In genomic region chr9:95801610-95802451, GRCm38 (mm10) we compare ENCODE assay signal across 18 mouse cellular contexts. TPM values are rescaled to one million over a fixed set of nuclear protein-coding genes. Genes with fewer than 3 reads are reported as not detected.
DNase-seq lines count a peak whose midpoint lies in the region; ATAC-seq and TF ChIP-seq lines count a peak whose summit lies in the region.
"Had no signal": no experiment of that assay in that cellular context is flagged by ENCODE, and none has a peak within 500 bp of the region (broad histone marks: within the 10 kb centered on the region; RNA-seq: fewer than 3 reads in every experiment).

No protein-coding gene starts in this region.

- peak overlapping the region; percentile 88 for H3K4me3 ChIP-seq in megakaryocyte, embryonic 14.5 days (replicated peaks)
- H3K4me3 ChIP-seq in liver, embryonic 15.5 days (replicated peaks) = no peak overlapping the region
- H3K4me3 ChIP-seq in stomach, postnatal 0 days (ENCODE audit: low read depth, low read length) = no peak overlapping the region
- H3K4me3 ChIP-seq in forebrain, embryonic 15.5 days = no peak overlapping the region
- H3K4me3 ChIP-seq: forebrain, embryonic 13.5 days; gastrocnemius, adult 2 months; heart, adult 2 months had no signal

- no peaks in the 10 kb centered on the region for H3K9me3 ChIP-seq in megakaryocyte, embryonic 14.5 days
- no peaks in the 10 kb centered on the region for H3K9me3 ChIP-seq in liver, embryonic 15.5 days (replicated peaks)
- H3K9me3 ChIP-seq in stomach, postnatal 0 days (ENCODE audit: control insufficient read depth, low read length) = no peaks in the 10 kb centered on the region
- H3K9me3 ChIP-seq in forebrain, embryonic 15.5 days = no peaks in the 10 kb centered on the region
- H3K9me3 ChIP-seq: forebrain, embryonic 13.5 days had no signal

- no peak overlapping the region for H3K9ac ChIP-seq in liver, embryonic 15.5 days
- no peak overlapping the region for H3K9ac ChIP-seq in stomach, postnatal 0 days (ENCODE audit: low read length)
- no peak overlapping the region for H3K9ac ChIP-seq in forebrain, embryonic 15.5 days (replicated peaks)
- H3K9ac ChIP-seq: forebrain, embryonic 13.5 days had no signal

- peak; percentile 46 for DNase-seq in stomach, postnatal 0 days (ENCODE audit: low spot score)
- no peak for DNase-seq in spleen, adult 18-20 months
- DNase-seq in layer of hippocampus, adult 11-12 months (ENCODE audit: low spot score) = no peak
- DNase-seq: cerebellum, adult 18-20 months; gastrocnemius, adult 2 months; heart, adult 2 months; heart, postnatal 14 days; lung, postnatal 4 days; right cerebral cortex, postnatal 14 days; thymus, postnatal 14 days had no signal

- TF ChIP-seq EP300 in stomach, postnatal 0 days (optimal IDR thresholded peaks at IDR 0.05) = no peak

- ATAC-seq in megakaryocyte, adult 5-6 weeks (ENCODE audit: poor library complexity, severe bottlenecking) = no peak; the same call in 1 of the 2 replicates
- ATAC-seq in granulocyte monocyte progenitor cell, adult 5-6 weeks (replicated peaks; ENCODE audit: poor library complexity, severe bottlenecking) = peak; percentile 37; the same call in 1 of the 2 replicates
- peak; percentile 60 for ATAC-seq in liver, embryonic 15.5 days (ENCODE audit: insufficient read depth)
- ATAC-seq in stomach, postnatal 0 days (ENCODE audit: low FRiP score, low TSS enrichment) = peak; percentile 95
- no peak for ATAC-seq in forebrain, embryonic 15.5 days (replicated peaks)
- ATAC-seq: forebrain, embryonic 13.5 days; midbrain, embryonic 16.5 days had no signal

- H3K36me3 ChIP-seq in megakaryocyte, embryonic 14.5 days (replicated peaks; ENCODE audit: low read length) = peaks cover 65% of the 10 kb centered on the region
- no peaks in the 10 kb centered on the region for H3K36me3 ChIP-seq in liver, embryonic 15.5 days (replicated peaks)
- no peaks in the 10 kb centered on the region for H3K36me3 ChIP-seq in stomach, postnatal 0 days (ENCODE audit: control insufficient read depth, insufficient read depth, low read length)
- no peaks in the 10 kb centered on the region for H3K36me3 ChIP-seq in forebrain, embryonic 15.5 days

- H3K4me2 ChIP-seq in liver, embryonic 15.5 days = no peak overlapping the region
- no peak overlapping the region for H3K4me2 ChIP-seq in stomach, postnatal 0 days (replicated peaks; ENCODE audit: low read depth)
- no peak overlapping the region for H3K4me2 ChIP-seq in forebrain, embryonic 15.5 days (replicated peaks)
- H3K4me2 ChIP-seq: forebrain, embryonic 13.5 days had no signal

- peaks cover 87% of the 10 kb centered on the region for H3K4me1 ChIP-seq in megakaryocyte, embryonic 14.5 days
- H3K4me1 ChIP-seq in liver, embryonic 15.5 days (replicated peaks) = no peaks in the 10 kb centered on the region
- H3K4me1 ChIP-seq in stomach, postnatal 0 days (replicated peaks; ENCODE audit: control insufficient read depth, insufficient read depth) = no peaks in the 10 kb centered on the region
- H3K4me1 ChIP-seq in forebrain, embryonic 15.5 days = no peaks in the 10 kb centered on the region
- H3K4me1 ChIP-seq: forebrain, embryonic 13.5 days had no signal

- TF ChIP-seq CTCF in stomach, postnatal 0 days (IDR thresholded peaks at IDR 0.05; ENCODE audit: low read depth) = no peak

- WGBS in liver, embryonic 15.5 days (ENCODE audit: insufficient replicate concordance) = 24% methylated on average over 10 of the region's 10 CpGs
- WGBS in stomach, postnatal 0 days = 34% methylated on average over 10 of the region's 10 CpGs
- 65% methylated on average over 10 of the region's 10 CpGs for WGBS in forebrain, embryonic 15.5 days

- H3K27me3 ChIP-seq in megakaryocyte, embryonic 14.5 days (replicated peaks) = no peaks in the 10 kb centered on the region
- H3K27me3 ChIP-seq in liver, embryonic 15.5 days = no peaks in the 10 kb centered on the region
- H3K27me3 ChIP-seq in stomach, postnatal 0 days (ENCODE audit: control insufficient read depth, insufficient read depth, low read length) = no peaks in the 10 kb centered on the region
- no peaks in the 10 kb centered on the region for H3K27me3 ChIP-seq in forebrain, embryonic 15.5 days
- H3K27me3 ChIP-seq: forebrain, embryonic 13.5 days had no signal

- H3K27ac ChIP-seq in liver, embryonic 15.5 days (replicated peaks) = no peak overlapping the region
- peak overlapping the region; percentile 79 for H3K27ac ChIP-seq in stomach, postnatal 0 days (replicated peaks)
- H3K27ac ChIP-seq in forebrain, embryonic 15.5 days (replicated peaks) = no peak overlapping the region
- H3K27ac ChIP-seq: forebrain, embryonic 13.5 days; gastrocnemius, adult 2 months; heart, adult 2 months; kidney, postnatal 0 days had no signal

RNA-seq across cellular contexts. Expression of gene Pls1, which starts 43.3 kb away (rescaled TPM):
- 4.0 and 14.4 TPM in 2 replicates for polyA plus RNA-seq in megakaryocyte, embryonic 14.5 days (2012; ENCODE audit: insufficient read depth, low replicate concordance)
- total RNA-seq in megakaryocyte, adult 5-6 weeks (2015) = 0.05 TPM in 1 of 2 replicates, not detected in the other
- 0.07 TPM in 1 of 2 replicates, not detected in the other for total RNA-seq in megakaryocyte, adult 5-6 weeks (2017)
- not detected in 2 replicates for total RNA-seq in granulocyte monocyte progenitor cell, adult 5-6 weeks (2014; fragmentation: Nextera tagmentation)
- total RNA-seq in granulocyte monocyte progenitor cell, adult 5-6 weeks (2017) = not detected in 2 replicates
- polyA plus RNA-seq in liver, embryonic 15.5 days (2015; fragmentation: Nextera tagmentation; extraction: Ambion mirVana) = 13.8 and 14.9 TPM in 2 replicates
- polyA plus RNA-seq in stomach, postnatal 0 days (2015; fragmentation: Nextera tagmentation; extraction: Ambion mirVana) = 44.4 and 45.6 TPM in 2 replicates
- polyA plus RNA-seq in forebrain, embryonic 15.5 days (2015; fragmentation: Nextera tagmentation; extraction: Ambion mirVana) = 2.8 and 3.5 TPM in 2 replicates

RNA-seq across cellular contexts. Expression of gene Trpc1, which starts 51.7 kb away (rescaled TPM):
- polyA plus RNA-seq in megakaryocyte, embryonic 14.5 days (2012; ENCODE audit: insufficient read depth, low replicate concordance) = 1.4 and 14.1 TPM in 2 replicates
- 0.66 TPM in 1 of 2 replicates, not detected in the other for total RNA-seq in megakaryocyte, adult 5-6 weeks (2015)
- 0.12 TPM in 1 of 2 replicates, not detected in the other for total RNA-seq in megakaryocyte, adult 5-6 weeks (2017)
- total RNA-seq in granulocyte monocyte progenitor cell, adult 5-6 weeks (2014; fragmentation: Nextera tagmentation) = not detected in 2 replicates
- not detected in 2 replicates for total RNA-seq in granulocyte monocyte progenitor cell, adult 5-6 weeks (2017)
- 0.46 and 0.55 TPM in 2 replicates for polyA plus RNA-seq in liver, embryonic 15.5 days (2015; fragmentation: Nextera tagmentation; extraction: Ambion mirVana)
- polyA plus RNA-seq in stomach, postnatal 0 days (2015; fragmentation: Nextera tagmentation; extraction: Ambion mirVana) = 1.2 and 1.3 TPM in 2 replicates
- polyA plus RNA-seq in forebrain, embryonic 15.5 days (2015; fragmentation: Nextera tagmentation; extraction: Ambion mirVana) = 6.5 and 6.9 TPM in 2 replicates

RNA-seq across cellular contexts. Expression of gene Atr, which starts 55.6 kb away (rescaled TPM):
- 0.63 TPM in 1 of 2 replicates, not detected in the other for polyA plus RNA-seq in megakaryocyte, embryonic 14.5 days (2012; ENCODE audit: insufficient read depth, low replicate concordance)
- total RNA-seq in megakaryocyte, adult 5-6 weeks (2015) = 12.7 and 13.0 TPM in 2 replicates
- 21.6 and 22.5 TPM in 2 replicates for total RNA-seq in megakaryocyte, adult 5-6 weeks (2017)
- 34.6 and 39.2 TPM in 2 replicates for total RNA-seq in granulocyte monocyte progenitor cell, adult 5-6 weeks (2014; fragmentation: Nextera tagmentation)
- total RNA-seq in granulocyte monocyte progenitor cell, adult 5-6 weeks (2017) = 48.0 and 55.6 TPM in 2 replicates
- 3.1 and 4.0 TPM in 2 replicates for polyA plus RNA-seq in liver, embryonic 15.5 days (2015; fragmentation: Nextera tagmentation; extraction: Ambion mirVana)
- polyA plus RNA-seq in stomach, postnatal 0 days (2015; fragmentation: Nextera tagmentation; extraction: Ambion mirVana) = 4.4 and 4.6 TPM in 2 replicates
- 15.6 and 16.2 TPM in 2 replicates for polyA plus RNA-seq in forebrain, embryonic 15.5 days (2015; fragmentation: Nextera tagmentation; extraction: Ambion mirVana)

Comparison
In these comparisons a context has a peak if more than half of its experiments do, and no peak if none do; other contexts are left out.
1. ATAC-seq: peak in granulocyte monocyte progenitor cell, adult 5-6 weeks (single experiment), liver, embryonic 15.5 days (single experiment) and stomach, postnatal 0 days (single experiment); none in megakaryocyte, adult 5-6 weeks (single experiment) and forebrain, embryonic 15.5 days (single experiment).